Mouse (Mus musculus): Measurements from ENCODE around the gene Rps13. TPM values are rescaled to one million over a fixed set of nuclear protein-coding genes. Genes with fewer than 3 reads are reported as not detected.

Rps13 gene
- polyA plus RNA-seq, 1 experiment from 2014 or later, result 581 TPM

GRCm38 (mm10) chr7:116290559-116290958, 43.4 kb downstream of the Rps13 start:
- Histone ChIP-seq H3K27me3 (replicated peaks) (no peaks in the 10 kb centered on the region), H3K36me3 (no peaks in the 10 kb centered on the region), H3K4me2 (no peak overlapping the region), H3K4me1 (replicated peaks) (peaks cover 58% of the 10 kb centered on the region), H3K9me3 (replicated peaks) (no peaks in the 10 kb centered on the region), H3K27ac (ENCODE audit: poor library complexity, severe bottlenecking) (no peak overlapping the region), H3K4me3 (no peak overlapping the region), H3K9ac (no peak overlapping the region)
- no peak for ATAC-seq (ENCODE audit: insufficient number of reproducible peaks, low FRiP score)
- WGBS, result 72% methylated on average over 1 of the region's 1 CpGs

GRCm38 (mm10) chr7:116288996-116289395, 45.0 kb downstream of the Rps13 start:
- Histone ChIP-seq H3K4me1 (replicated peaks) (peaks cover 52% of the 10 kb centered on the region), H3K4me3 (no peak overlapping the region), H3K27me3 (replicated peaks) (no peaks in the 10 kb centered on the region), H3K27ac (ENCODE audit: poor library complexity, severe bottlenecking) (no peak overlapping the region), H3K9ac (no peak overlapping the region), H3K4me2 (no peak overlapping the region), H3K36me3 (no peaks in the 10 kb centered on the region), H3K9me3 (replicated peaks) (no peaks in the 10 kb centered on the region)
- 80% methylated on average over 3 of the region's 3 CpGs for WGBS
- ATAC-seq (ENCODE audit: insufficient number of reproducible peaks, low FRiP score), result no peak

GRCm38 (mm10) chr7:116287959-116288358, 46.0 kb downstream of the Rps13 start:
- no peak for ATAC-seq (ENCODE audit: insufficient number of reproducible peaks, low FRiP score)
- Histone ChIP-seq H3K4me2 (no peak overlapping the region), H3K27ac (ENCODE audit: poor library complexity, severe bottlenecking) (no peak overlapping the region; the same call in 1 of the 2 replicates), H3K4me3 (no peak overlapping the region), H3K36me3 (no peaks in the 10 kb centered on the region), H3K27me3 (replicated peaks) (no peaks in the 10 kb centered on the region), H3K4me1 (replicated peaks) (peaks cover 53% of the 10 kb centered on the region), H3K9me3 (replicated peaks) (no peaks in the 10 kb centered on the region), H3K9ac (no peak overlapping the region)
- WGBS, result 46% methylated on average over 5 of the region's 5 CpGs

GRCm38 (mm10) chr7:116286611-116287355, 47.2 kb downstream of the Rps13 start:
- H3K9me3 ChIP-seq (replicated peaks), result no peaks in the 10 kb centered on the region
- no peak; the same call in 1 of the 2 replicates for ATAC-seq (ENCODE audit: insufficient number of reproducible peaks, low FRiP score)
- peaks cover 49% of the 10 kb centered on the region for H3K4me1 ChIP-seq (replicated peaks)
- H3K27ac ChIP-seq (ENCODE audit: poor library complexity, severe bottlenecking), result peak overlapping the region; percentile 82
- H3K36me3 ChIP-seq, result no peaks in the 10 kb centered on the region
- 39% methylated on average over 11 of the region's 11 CpGs for WGBS
- H3K27me3 ChIP-seq (replicated peaks), result no peaks in the 10 kb centered on the region
- no peak overlapping the region for H3K4me2 ChIP-seq
- no peak overlapping the region for H3K4me3 ChIP-seq
- H3K9ac ChIP-seq, result no peak overlapping the region

- peak; percentile 82 for ATAC-seq (ENCODE audit: insufficient number of reproducible peaks, low FRiP score)
- Histone ChIP-seq H3K27ac (ENCODE audit: poor library complexity, severe bottlenecking) (peak overlapping the region; percentile 82), H3K4me3 (no peak overlapping the region), H3K9ac (0 out of 2 replicates have a peak overlapping the region, but pooled peaks have one; percentile 21), H3K4me2 (no peak overlapping the region), H3K27me3 (replicated peaks) (no peaks in the 10 kb centered on the region), H3K4me1 (replicated peaks) (peaks cover 51% of the 10 kb centered on the region), H3K9me3 (replicated peaks) (no peaks in the 10 kb centered on the region), H3K36me3 (no peaks in the 10 kb centered on the region)
- WGBS, result 35% methylated on average over 12 of the region's 12 CpGs
Observed at GRCm38 (mm10) chr7:116286173-116286572, 47.8 kb downstream of the Rps13 start.

- Histone ChIP-seq H3K9ac (no peak overlapping the region), H3K4me1 (replicated peaks) (peaks cover 56% of the 10 kb centered on the region), H3K36me3 (no peaks in the 10 kb centered on the region), H3K4me2 (no peak overlapping the region), H3K27ac (ENCODE audit: poor library complexity, severe bottlenecking) (no peak overlapping the region), H3K4me3 (no peak overlapping the region), H3K27me3 (replicated peaks) (no peaks in the 10 kb centered on the region), H3K9me3 (replicated peaks) (no peaks in the 10 kb centered on the region)
- no peak for ATAC-seq (ENCODE audit: insufficient number of reproducible peaks, low FRiP score)
- WGBS, result 66% methylated on average over 1 of the region's 1 CpGs
Observed at GRCm38 (mm10) chr7:116285216-116285615, 48.8 kb downstream of the Rps13 start.

GRCm38 (mm10) chr7:116282755-116283154, 51.2 kb downstream of the Rps13 start:
- Histone ChIP-seq H3K27me3 (replicated peaks) (no peaks in the 10 kb centered on the region), H3K4me3 (no peak overlapping the region), H3K9me3 (replicated peaks) (no peaks in the 10 kb centered on the region), H3K4me2 (no peak overlapping the region), H3K36me3 (no peaks in the 10 kb centered on the region), H3K27ac (ENCODE audit: poor library complexity, severe bottlenecking) (no peak overlapping the region), H3K9ac (no peak overlapping the region), H3K4me1 (replicated peaks) (peaks cover 45% of the 10 kb centered on the region)
- ATAC-seq (ENCODE audit: insufficient number of reproducible peaks, low FRiP score), result no peak
- 56% methylated on average over 11 of the region's 11 CpGs for WGBS

Other genes starting within 250 kb of the Rps13 start
- gene Gm4353, start 249.6 kb downstream of the Rps13 start, polyA plus RNA-seq (2016; fragmentation: Nextera tagmentation; extraction: Ambion mirVana), result 0.79 TPM in 1 of 2 replicates, not detected in the other
- 55.9 and 59.7 TPM in 2 replicates for gene Plekha7, start 25.8 kb downstream of the Rps13 start, polyA plus RNA-seq (2016; fragmentation: Nextera tagmentation; extraction: Ambion mirVana)
- 20.5 and 26.3 TPM in 2 replicates for gene Pik3c2a, start 109.3 kb upstream of the Rps13 start, polyA plus RNA-seq (2016; fragmentation: Nextera tagmentation; extraction: Ambion mirVana)
- 5.7 and 7.4 TPM in 2 replicates for gene Nucb2, start 170.2 kb upstream of the Rps13 start, polyA plus RNA-seq (2016; fragmentation: Nextera tagmentation; extraction: Ambion mirVana)

Measured in heart, embryonic 12.5 days (tissue).